9 mouse cellular contexts compared by ENCODE assay signal in the genomic region with DNA sequence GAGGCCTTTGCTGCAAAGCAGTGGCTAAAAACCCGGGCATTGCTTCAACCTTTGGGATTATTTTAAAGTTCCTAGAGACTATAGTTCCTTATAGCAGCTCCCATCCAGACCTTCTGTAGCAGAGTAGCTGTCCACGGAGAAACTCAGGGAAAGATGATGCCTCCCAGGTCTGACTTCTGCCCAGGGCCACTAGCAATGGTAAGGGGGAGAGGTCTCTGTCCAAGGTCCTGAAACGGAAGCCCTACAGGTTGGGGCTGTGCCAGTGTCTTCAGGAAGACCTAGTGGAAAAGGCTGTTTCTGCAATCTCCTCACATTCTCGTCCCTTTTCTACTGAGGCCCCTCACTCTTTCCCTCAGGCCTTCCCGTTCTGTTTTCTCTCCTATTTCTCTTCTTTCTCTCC.
DNase-seq lines count a peak whose midpoint lies in the region; ATAC-seq and TF ChIP-seq lines count a peak whose summit lies in the region.
"Had no signal": no experiment of that assay in that cellular context is flagged by ENCODE, and none has a peak within 500 bp of the region (broad histone marks: within the 10 kb centered on the region; RNA-seq: fewer than 3 reads in every experiment).

No protein-coding gene starts in this region.

- no peak for TF ChIP-seq EP300 in stomach, postnatal 0 days (optimal IDR thresholded peaks at IDR 0.05)

- H3K9ac ChIP-seq in midbrain, embryonic 13.5 days (replicated peaks), result no peak overlapping the region
- H3K9ac ChIP-seq in stomach, postnatal 0 days (ENCODE audit: low read length), result no peak overlapping the region
- no peak overlapping the region for H3K9ac ChIP-seq in midbrain, embryonic 15.5 days
- H3K9ac ChIP-seq: liver, embryonic 13.5 days had no signal

- H3K4me3 ChIP-seq in midbrain, embryonic 10.5 days, result no peak overlapping the region
- no peak overlapping the region for H3K4me3 ChIP-seq in midbrain, embryonic 13.5 days (replicated peaks)
- no peak overlapping the region for H3K4me3 ChIP-seq in stomach, postnatal 0 days (ENCODE audit: low read depth, low read length)
- H3K4me3 ChIP-seq in layer of hippocampus, adult 2 months, result no peak overlapping the region
- H3K4me3 ChIP-seq in midbrain, embryonic 15.5 days, result no peak overlapping the region
- H3K4me3 ChIP-seq: liver, embryonic 13.5 days had no signal

- no peaks in the 10 kb centered on the region for H3K36me3 ChIP-seq in midbrain, embryonic 10.5 days
- H3K36me3 ChIP-seq in midbrain, embryonic 13.5 days, result no peaks in the 10 kb centered on the region
- no peaks in the 10 kb centered on the region for H3K36me3 ChIP-seq in stomach, postnatal 0 days (ENCODE audit: control insufficient read depth, insufficient read depth, low read length)
- H3K36me3 ChIP-seq in midbrain, embryonic 15.5 days (replicated peaks), result no peaks in the 10 kb centered on the region
- H3K36me3 ChIP-seq: liver, embryonic 13.5 days had no signal

- no peaks in the 10 kb centered on the region for H3K9me3 ChIP-seq in midbrain, embryonic 10.5 days (replicated peaks)
- H3K9me3 ChIP-seq in midbrain, embryonic 13.5 days, result no peaks in the 10 kb centered on the region
- no peaks in the 10 kb centered on the region for H3K9me3 ChIP-seq in stomach, postnatal 0 days (ENCODE audit: control insufficient read depth, low read length)
- no peaks in the 10 kb centered on the region for H3K9me3 ChIP-seq in midbrain, embryonic 15.5 days
- H3K9me3 ChIP-seq: liver, embryonic 13.5 days had no signal

- ATAC-seq in midbrain, embryonic 13.5 days, result no peak
- no peak for ATAC-seq in stomach, postnatal 0 days (ENCODE audit: low FRiP score, low TSS enrichment)
- no peak for ATAC-seq in midbrain, embryonic 15.5 days (replicated peaks)

- H3K27me3 ChIP-seq in midbrain, embryonic 10.5 days (ENCODE audit: low read depth, poor library complexity, severe bottlenecking), result 0 out of 2 replicates have a peak, but pooled peaks cover 5% of the 10 kb centered on the region
- H3K27me3 ChIP-seq in midbrain, embryonic 13.5 days, result peaks cover 18% of the 10 kb centered on the region; the same call in 1 of the 2 replicates
- H3K27me3 ChIP-seq in stomach, postnatal 0 days (ENCODE audit: control insufficient read depth, insufficient read depth, low read length), result no peaks in the 10 kb centered on the region
- H3K27me3 ChIP-seq in midbrain, embryonic 15.5 days (replicated peaks), result no peaks in the 10 kb centered on the region; the same call in 1 of the 2 replicates
- H3K27me3 ChIP-seq: liver, embryonic 13.5 days had no signal

- WGBS in midbrain, embryonic 10.5 days, result 25% methylated on average over 5 of the region's 5 CpGs
- 26% methylated on average over 5 of the region's 5 CpGs for WGBS in midbrain, embryonic 13.5 days
- 11% methylated on average over 5 of the region's 5 CpGs for WGBS in stomach, postnatal 0 days
- WGBS in midbrain, embryonic 15.5 days, result 22% methylated on average over 5 of the region's 5 CpGs

- H3K27ac ChIP-seq in midbrain, embryonic 10.5 days (replicated peaks), result no peak overlapping the region
- no peak overlapping the region for H3K27ac ChIP-seq in midbrain, embryonic 13.5 days
- no peak overlapping the region for H3K27ac ChIP-seq in stomach, postnatal 0 days (replicated peaks)
- no peak overlapping the region for H3K27ac ChIP-seq in layer of hippocampus, adult 2 months
- H3K27ac ChIP-seq in midbrain, embryonic 15.5 days, result no peak overlapping the region
- H3K27ac ChIP-seq: liver, embryonic 13.5 days had no signal

- no peak overlapping the region for H3K4me2 ChIP-seq in midbrain, embryonic 13.5 days (replicated peaks)
- no peak overlapping the region for H3K4me2 ChIP-seq in stomach, postnatal 0 days (replicated peaks; ENCODE audit: low read depth)
- H3K4me2 ChIP-seq in midbrain, embryonic 15.5 days, result no peak overlapping the region
- H3K4me2 ChIP-seq: liver, embryonic 13.5 days had no signal

- H3K4me1 ChIP-seq in midbrain, embryonic 10.5 days, result peaks cover 45% of the 10 kb centered on the region
- H3K4me1 ChIP-seq in midbrain, embryonic 13.5 days (replicated peaks), result peaks cover 43% of the 10 kb centered on the region
- no peaks in the 10 kb centered on the region for H3K4me1 ChIP-seq in stomach, postnatal 0 days (replicated peaks; ENCODE audit: control insufficient read depth, insufficient read depth)
- peaks cover 20% of the 10 kb centered on the region for H3K4me1 ChIP-seq in midbrain, embryonic 15.5 days
- H3K4me1 ChIP-seq: liver, embryonic 13.5 days had no signal

- no peak for TF ChIP-seq CTCF in stomach, postnatal 0 days (IDR thresholded peaks at IDR 0.05; ENCODE audit: low read depth)
- no peak for TF ChIP-seq CTCF in layer of hippocampus, adult 2 months (conservative IDR thresholded peaks at IDR 0.05)

- peak; percentile 31 to 33 for DNase-seq in cerebellum, postnatal 10 days
- DNase-seq in cerebellum, adult 11 months, result no peak
- DNase-seq in midbrain, embryonic 10.5 days (ENCODE audit: low spot score), result peak; percentile 58
- peak; percentile 87 for DNase-seq in kidney, postnatal 10 days
- peak; percentile 48 for DNase-seq in stomach, postnatal 0 days (ENCODE audit: low spot score)
- DNase-seq in layer of hippocampus, adult 2 months (ENCODE audit: low spot score in 2 of 2), result no peak
- DNase-seq: liver, embryonic 13.5 days had no signal

Comparison
In these comparisons a context has a peak if more than half of its experiments do, and no peak if none do; other contexts are left out.
1. DNase-seq: peak in cerebellum, postnatal 10 days (2 of 2), midbrain, embryonic 10.5 days (single experiment), kidney, postnatal 10 days (single experiment) and stomach, postnatal 0 days (single experiment); none in cerebellum, adult 11 months (single experiment) and layer of hippocampus, adult 2 months (0 of 2).